Mouse (Mus musculus): ENCODE data around the gene Rhot1.

DNA sequence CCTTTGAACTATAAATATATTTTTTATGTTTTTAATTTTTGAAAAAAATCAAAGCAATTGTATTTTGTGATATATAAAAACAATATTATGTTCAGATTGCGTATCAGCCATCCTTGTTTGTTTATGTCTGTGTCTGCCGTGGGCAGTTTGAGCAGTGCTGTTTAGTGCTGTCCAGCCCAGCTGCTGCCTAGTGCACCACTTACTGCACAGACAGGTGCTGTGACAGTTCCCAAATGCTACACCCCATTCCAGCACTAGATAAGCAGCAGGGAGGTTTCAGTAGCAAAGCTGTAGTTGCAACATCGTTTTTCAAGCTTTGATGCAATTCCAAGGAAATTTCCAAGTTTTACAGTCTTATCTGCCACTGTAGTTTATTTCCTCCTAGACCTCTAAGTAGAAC, 28.5 kb downstream of the Rhot1 start:
- no peak for TF ChIP-seq CTCF (IDR thresholded peaks at IDR 0.05; ENCODE audit: borderline replicate concordance, insufficient read depth, low read depth, low read length)
- TF ChIP-seq POLR2A (IDR thresholded peaks at IDR 0.05; ENCODE audit: borderline replicate concordance, insufficient read depth, low read length): no peak
